Mouse (Mus musculus) adrenal gland, postnatal 10 days (tissue): ENCODE results near the gene Sacm1l. TPM values are rescaled to one million over a fixed set of nuclear protein-coding genes. Genes with fewer than 3 reads are reported as not detected.

ENCODE experiments used
- DNase-seq: peaks from one replicate; pipeline ENCODE4 v3.0.0; 2021; ENCODE audit warnings: mixed read lengths
- long read RNA-seq, 2 experiments: library from polyadenylated mRNA; stranded (forward); transcript quantifications; one replicate each; pipeline ENCODE4 v2.0.0; 2021
- total RNA-seq, 2 experiments: library from RNA; stranded (reverse); gene quantifications; 2 replicates each; pipeline ENCODE4 v1.2.3; 2021

The Sacm1l gene
- 10 to 100 TPM; 60.2 to 84.8 TPM for total RNA-seq
- long read RNA-seq, experiment 1, transcript Sacm1l-201 (20 exons, 3,558 nt), result major isoform, 129 of 155 reads
- long read RNA-seq, experiment 1, partial matches to known transcripts, result 7 of 155 reads
- long read RNA-seq, experiment 1, other reads (novel, unspliced or antisense), result 19 of 155 reads
- long read RNA-seq, experiment 2, transcript Sacm1l-201 (20 exons, 3,558 nt), result major isoform, 67 of 71 reads
- long read RNA-seq, experiment 2, partial matches to known transcripts, result 0 of 71 reads
- long read RNA-seq, experiment 2, other reads (novel, unspliced or antisense), result 4 of 71 reads

- DNase-seq, result peak; percentile 99
Measured at GRCm38 (mm10) chr9:123529392-123530157, at the start of gene Sacm1l. TSS of gene Sacm1l (plus strand) at chr9:123529759.

DNA sequence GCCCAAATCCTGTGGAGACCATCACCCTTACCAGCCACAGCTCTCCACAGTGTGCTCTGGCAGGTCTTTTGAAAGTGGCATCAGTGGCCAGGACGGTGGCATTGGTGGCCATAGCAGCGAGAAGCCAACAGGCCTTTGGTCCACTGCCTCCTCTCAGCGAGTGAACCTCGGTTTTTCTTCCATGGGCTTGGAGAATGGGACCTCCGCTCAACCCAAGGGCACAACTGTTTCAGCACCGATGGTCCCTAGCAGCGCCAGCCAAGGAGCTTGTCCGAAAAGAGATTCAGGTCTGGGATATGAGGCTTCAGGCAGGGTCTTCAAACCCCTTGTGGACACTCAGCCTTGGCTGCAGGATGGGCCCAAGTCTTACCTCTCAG is 49.7 kb upstream of the Sacm1l start:
- no peak for DNase-seq

- DNase-seq, result no peak
Measured at GRCm38 (mm10) chr9:123480253-123480921, 49.2 kb upstream of the Sacm1l start.

DNA sequence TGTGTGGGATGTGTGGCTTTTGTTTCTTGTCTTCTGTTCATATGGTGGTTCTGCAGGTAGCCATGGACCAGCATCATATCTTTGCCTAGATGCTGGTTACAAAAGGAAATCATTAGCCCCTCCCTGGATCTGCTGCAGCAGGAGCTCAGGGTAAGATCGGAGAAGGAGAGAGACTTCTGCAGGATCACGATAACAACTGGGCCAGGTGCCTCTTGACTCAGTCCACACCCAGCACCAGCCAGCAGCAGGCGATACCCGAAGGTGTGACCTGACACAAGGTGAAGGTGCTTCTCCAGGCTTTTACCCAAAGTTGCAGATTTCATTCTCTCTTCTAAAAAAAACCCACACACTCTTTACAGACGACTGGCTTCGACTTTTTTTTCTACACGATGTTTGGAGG is 48.4 kb upstream of the Sacm1l start:
- DNase-seq, result no peak

GRCm38 (mm10) chr9:123483598-123483997 is 46.0 kb upstream of the Sacm1l start:
- no peak for DNase-seq

DNA sequence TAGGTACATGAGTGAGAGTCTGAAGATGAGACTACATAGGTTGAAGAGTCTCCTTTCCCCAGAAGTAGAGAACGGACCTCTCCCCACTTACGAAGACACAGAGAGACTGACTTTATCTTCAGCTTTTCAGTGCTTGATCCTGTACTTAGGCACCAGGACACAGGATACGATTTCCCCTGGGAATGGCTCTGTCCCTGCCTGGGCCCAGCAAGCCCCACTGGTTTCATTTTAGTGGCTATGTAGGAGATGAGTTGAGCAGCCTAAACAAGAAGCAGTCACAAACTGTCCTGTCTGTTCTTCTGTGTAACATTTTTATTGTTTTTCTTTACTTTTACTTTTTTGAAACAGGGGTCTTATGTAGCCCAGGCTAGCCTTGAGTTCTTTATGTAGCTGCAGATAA is 44.7 kb upstream of the Sacm1l start:
- DNase-seq, result no peak

DNA sequence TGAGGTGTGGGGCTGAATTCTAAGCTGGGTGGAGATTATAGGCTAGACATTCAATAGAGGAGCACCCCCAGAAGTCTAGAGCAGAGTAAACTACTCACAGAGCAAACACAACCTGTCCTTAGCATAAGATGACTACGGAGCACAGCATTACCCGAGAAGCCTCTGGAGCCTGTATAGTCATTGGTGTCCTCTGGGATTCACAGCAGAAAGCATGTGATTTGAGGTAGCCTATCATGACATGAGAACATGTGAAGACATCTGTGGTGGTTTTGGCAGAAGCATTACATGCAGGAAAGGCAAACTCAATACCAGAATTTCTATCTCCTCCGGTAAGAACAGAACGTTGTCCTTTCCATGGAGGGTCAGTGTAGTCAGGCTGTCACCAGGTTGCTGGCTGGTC is 44.0 kb upstream of the Sacm1l start:
- DNase-seq, result no peak

- no peak for DNase-seq
Measured at GRCm38 (mm10) chr9:123486635-123487034, 42.9 kb upstream of the Sacm1l start.

DNA sequence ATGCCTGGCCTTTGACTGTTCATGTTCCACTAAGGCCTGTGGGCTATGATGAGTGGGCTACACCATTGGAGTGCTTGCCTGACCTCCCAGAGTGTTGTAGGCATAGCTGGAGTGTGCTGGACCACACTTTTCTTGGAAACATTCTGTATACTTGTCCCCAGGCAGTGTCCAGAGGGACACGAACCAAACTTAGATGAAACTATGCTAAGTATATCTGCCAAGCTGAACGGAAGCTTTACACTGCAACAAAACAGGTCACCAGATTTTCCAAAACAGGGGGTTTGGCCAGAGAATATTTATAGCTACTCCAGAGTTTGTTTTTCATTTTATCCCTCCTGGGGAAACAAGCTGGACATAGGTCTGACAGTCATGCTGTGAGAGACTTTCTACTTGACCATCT is 40.5 kb upstream of the Sacm1l start:
- no peak for DNase-seq

DNA sequence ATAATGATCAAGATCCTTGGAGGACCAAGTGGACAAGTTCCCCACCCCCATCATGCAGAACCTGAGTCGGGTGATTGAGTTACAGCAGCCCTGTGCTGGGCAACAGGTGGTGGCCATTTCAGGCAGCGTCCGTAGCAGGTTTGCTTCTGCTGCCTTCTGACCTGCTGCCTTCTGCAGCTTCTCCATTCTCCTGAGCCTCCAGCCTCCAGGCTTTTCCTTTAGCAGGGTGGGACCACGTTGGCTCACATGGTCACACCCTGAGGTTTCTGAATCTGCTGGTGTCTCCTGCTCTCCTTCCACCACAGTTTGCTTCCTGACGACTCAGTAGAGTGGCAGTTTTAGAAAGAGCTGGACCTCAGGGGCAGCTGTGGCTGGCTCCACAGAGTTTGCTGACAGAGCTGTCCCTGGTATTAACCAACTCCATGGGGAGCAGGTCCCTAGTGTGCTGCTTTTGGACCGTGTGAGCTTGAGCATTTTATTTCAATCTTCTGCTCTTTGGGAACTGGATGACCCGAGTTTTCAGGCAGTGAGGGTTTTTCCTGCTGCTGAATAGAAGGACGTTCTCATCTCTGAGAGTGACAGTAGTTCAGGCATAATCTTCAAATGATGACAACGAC is 39.7 kb upstream of the Sacm1l start:
- DNase-seq, result peak; percentile 54

DNA sequence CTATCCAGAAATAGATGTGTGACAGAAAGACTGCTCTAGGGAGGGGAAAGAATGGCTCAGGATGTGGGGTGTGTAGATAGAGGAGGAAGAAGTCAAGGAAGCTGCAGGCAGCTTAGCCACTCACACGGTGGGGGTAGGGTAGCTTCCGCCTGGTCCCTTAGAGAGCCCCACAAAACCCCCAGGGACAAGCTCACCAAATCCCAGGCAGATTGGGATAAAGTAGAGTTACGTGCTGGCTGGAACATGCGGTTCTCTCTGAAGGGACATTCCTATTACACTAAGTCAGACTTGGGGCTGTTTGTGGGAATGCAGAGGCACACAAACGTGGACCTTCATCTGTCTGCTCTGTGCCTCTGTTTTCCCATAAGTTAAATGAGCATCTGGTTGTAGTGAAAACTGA is 38.6 kb upstream of the Sacm1l start:
- no peak for DNase-seq

GRCm38 (mm10) chr9:123491917-123492585 is 37.5 kb upstream of the Sacm1l start:
- DNase-seq, result peak; percentile 47

DNA sequence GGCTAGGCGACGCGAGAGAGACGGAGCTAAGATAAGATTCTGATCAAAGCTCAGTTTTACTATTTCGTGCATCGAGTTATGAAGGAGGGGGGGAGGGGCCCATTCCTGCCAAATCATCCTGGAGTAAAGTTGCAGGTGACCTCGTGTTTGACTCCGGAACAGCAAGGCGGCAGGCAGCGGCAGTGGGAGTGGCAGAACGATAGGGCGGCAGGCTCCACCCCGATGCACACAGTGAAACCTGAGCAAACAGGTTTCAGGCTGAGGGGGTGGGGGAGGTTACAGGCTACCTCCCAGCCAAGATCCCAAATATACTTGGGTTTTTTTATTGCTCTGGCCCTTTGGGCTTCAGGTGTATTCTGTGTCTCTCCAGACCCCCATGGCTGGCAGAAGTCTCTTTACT is 32.9 kb upstream of the Sacm1l start:
- DNase-seq, result no peak

DNA sequence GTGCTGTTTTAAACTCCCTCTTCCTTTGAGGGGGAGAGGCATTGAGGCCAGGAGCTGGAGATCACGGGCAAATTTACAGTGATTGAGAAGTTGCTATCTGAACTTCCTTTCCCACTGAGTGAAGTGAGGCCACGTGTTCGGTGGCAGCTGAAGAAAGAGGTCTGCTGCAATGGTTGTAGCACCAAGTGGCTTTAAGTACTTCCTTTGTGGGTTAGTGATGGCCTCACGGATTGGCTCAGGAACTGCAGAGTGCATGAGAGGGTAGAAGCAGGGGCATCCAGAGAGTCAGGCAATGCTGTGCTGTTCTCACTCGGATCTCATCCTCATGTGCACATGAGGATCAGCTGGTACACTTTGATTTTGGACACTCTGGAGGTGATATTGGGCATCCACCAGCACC is 31.7 kb upstream of the Sacm1l start:
- no peak for DNase-seq

GRCm38 (mm10) chr9:123500480-123500879 is 29.1 kb upstream of the Sacm1l start:
- no peak for DNase-seq

DNA sequence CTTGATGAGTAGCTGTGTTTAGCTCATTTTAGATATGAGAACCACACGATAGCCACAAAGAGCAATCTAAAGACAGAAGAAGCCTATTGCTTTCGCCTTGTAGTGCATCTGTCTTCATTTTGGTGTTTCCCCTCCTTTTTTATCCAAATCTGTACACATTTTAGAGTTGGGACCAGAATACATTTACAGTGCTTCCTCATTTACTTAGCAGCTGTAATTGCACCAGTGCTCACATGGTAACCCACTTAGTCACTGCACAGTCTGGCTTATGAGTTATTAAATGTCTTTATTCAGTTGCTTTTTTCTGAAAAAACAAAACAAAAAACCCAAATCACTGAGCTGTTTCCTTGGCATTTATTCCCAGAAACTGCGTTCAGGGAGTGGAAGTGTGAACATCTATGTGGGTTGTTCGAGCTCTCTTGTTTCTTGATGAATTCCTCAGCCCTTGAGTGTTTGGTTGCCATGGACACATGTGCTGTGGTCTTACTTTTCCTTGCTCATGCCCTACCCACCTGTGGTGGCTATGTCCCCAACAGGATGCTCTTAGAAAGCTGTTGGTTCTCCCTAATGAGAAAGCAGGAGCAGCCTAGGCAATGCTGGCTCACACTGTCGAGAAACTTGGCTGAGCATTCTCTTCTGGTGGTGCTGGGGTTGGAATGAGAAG is 26.3 kb upstream of the Sacm1l start:
- no peak for DNase-seq

DNA sequence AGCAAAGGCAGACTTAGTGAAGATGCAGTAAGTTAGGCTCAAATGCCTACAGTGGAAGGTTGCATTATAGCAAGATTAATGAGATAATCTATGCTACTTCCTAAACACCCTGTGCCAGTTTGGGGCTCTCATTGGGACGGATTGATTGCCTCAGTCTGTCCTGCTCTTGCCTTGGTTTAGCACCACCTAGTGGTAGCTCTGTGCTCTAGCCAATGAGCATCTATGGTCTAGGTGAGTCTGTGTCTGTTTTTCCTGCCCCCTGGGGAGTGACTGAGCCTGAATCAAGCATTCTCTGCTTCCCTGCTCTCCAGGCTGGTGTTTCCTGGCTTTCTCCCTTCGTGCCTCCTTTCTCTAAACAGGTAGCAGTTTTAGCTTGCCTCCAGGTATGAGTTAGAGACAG is 25.2 kb upstream of the Sacm1l start:
- peak; percentile 63 for DNase-seq

DNA sequence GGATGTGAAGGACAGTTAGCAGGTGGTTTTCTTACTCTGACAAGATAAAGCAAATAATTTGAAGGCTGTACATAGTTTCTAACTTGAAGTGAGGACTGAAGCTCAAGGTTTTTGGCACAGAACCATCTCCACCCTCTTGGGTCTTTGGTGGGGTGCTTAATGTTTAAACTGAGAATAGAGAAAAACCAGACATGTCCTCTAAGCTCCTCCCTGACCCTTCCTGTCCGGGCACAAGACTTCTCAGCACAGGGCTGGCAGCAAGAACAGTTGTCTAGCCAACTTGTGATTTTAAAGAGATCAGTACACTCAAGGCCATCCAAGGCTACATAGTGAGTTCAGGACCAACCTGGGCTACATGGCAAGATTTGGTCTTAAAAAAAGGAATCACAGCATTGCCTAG is 24.0 kb upstream of the Sacm1l start:
- DNase-seq, result no peak

DNA sequence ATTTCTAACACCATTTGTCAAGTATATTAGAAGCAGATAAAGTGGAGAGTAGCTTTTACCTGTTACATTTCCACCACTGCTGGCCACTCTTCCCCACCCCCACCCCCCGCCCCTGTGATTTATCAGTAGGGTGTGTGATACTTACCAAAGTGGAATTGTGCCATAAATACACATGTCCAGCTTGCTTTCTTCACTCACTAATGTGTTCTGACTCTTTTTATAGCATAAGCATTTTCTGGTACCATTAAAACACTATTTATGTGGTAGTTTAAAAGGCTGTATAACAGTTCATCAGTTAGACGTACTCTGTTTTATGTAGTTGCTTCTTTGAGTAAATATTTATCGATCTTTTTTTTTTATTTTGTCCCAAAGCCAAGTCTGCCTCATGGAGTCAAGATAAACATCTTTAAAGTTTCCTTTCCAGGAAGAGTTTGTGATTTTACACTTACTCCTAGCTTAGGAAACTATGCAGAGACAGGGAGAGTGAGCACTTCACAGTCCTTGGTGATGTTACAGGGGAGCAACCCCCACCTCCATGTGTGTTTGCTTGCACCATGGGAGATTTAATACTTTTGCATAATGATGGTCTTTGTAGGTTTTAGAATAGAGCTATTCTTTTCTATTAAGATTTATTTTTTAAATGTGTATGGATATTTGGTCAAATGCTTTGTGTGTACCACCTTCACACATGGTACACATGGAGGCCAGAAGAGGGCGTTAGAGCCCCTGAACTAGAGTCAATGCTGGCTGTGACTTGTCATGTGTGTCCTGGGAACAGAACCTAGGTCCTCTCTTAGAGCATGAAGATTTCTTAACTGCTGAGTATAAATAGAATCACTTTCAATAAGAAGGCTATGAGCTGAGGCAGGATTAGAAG is 23.1 kb upstream of the Sacm1l start:
- DNase-seq, result no peak

- DNase-seq, result no peak
Measured at GRCm38 (mm10) chr9:123507380-123507779, 22.2 kb upstream of the Sacm1l start.

GRCm38 (mm10) chr9:123508986-123509385 is 20.6 kb upstream of the Sacm1l start:
- no peak for DNase-seq
